Mouse (Mus musculus) intestine, embryonic 16.5 days (tissue): ENCODE data around the gene Acot11. TPM values are rescaled to one million over a fixed set of nuclear protein-coding genes. Genes with fewer than 3 reads are reported as not detected.

Source experiments
- ATAC-seq: fragments of 200-750 bp; cut with Nextera tagmentation; 2 replicates; pipeline ENCODE4 v1.8.0; 2017; ENCODE audit warnings: moderate TSS enrichment, moderate library complexity
- H3K27ac ChIP-seq: fragments of 300-500 bp; sonication (generic); 2 replicates; pipeline ENCODE4 v1.5.1; 2014; ENCODE audit warnings: mild to moderate bottlenecking, low read length
- H3K27me3 ChIP-seq: fragments of 300-500 bp; sonication (generic); replicated peaks from 2 replicates; pipeline ENCODE4 v1.6.1; 2014; ENCODE audit warnings: low read length, control low read depth, mixed read lengths; ENCODE audit not compliant: control insufficient read depth, insufficient read depth
- H3K36me3 ChIP-seq: fragments of 300-500 bp; sonication (generic); 2 replicates; pipeline ENCODE4 v1.6.1; 2014; ENCODE audit warnings: low read length, control low read depth; ENCODE audit not compliant: control insufficient read depth, insufficient read depth
- H3K4me1 ChIP-seq: fragments of 300-500 bp; sonication (generic); 2 replicates; pipeline ENCODE4 v1.6.1; 2014; ENCODE audit warnings: low read length, control low read depth, mixed read lengths; ENCODE audit not compliant: control insufficient read depth, insufficient read depth
- H3K4me2 ChIP-seq: fragments of 300-500 bp; sonication (generic); 2 replicates; pipeline ENCODE4 v1.6.1; 2014; ENCODE audit warnings: low read depth, low read length, control low read depth
- H3K4me3 ChIP-seq: fragments of 300-500 bp; sonication (generic); 2 replicates; pipeline ENCODE4 v1.5.1; 2014; ENCODE audit warnings: mild to moderate bottlenecking, low read length
- H3K9ac ChIP-seq: fragments of 300-500 bp; sonication (generic); 2 replicates; pipeline ENCODE4 v1.6.1; 2014; ENCODE audit warnings: low read depth, low read length
- H3K9me3 ChIP-seq: fragments of 300-500 bp; sonication (generic); 2 replicates; pipeline ENCODE4 v1.6.1; 2016; ENCODE audit warnings: low read length, control low read depth; ENCODE audit not compliant: control insufficient read depth
- WGBS: fragments of 180-500 bp; shearing (Covaris S2); extraction: QIAGEN DNeasy Blood & Tissue Kit; methylation state at CpG from one replicate; pipeline ENCODE4 v1.1.7; 2014; 5-methylcytosine and 5-hydroxymethylcytosine counted together
- polyA plus RNA-seq: library from polyadenylated mRNA; unstranded; fragments of >200 nt; fragmentation: Nextera tagmentation; extraction: Ambion mirVana; gene quantifications from 2 replicates; pipeline ENCODE4 v1.2.1, GENCODE M21; 2015

Gene Acot11
- polyA plus RNA-seq, 1 experiment from 2014 or later, result 18.3 TPM

DNA sequence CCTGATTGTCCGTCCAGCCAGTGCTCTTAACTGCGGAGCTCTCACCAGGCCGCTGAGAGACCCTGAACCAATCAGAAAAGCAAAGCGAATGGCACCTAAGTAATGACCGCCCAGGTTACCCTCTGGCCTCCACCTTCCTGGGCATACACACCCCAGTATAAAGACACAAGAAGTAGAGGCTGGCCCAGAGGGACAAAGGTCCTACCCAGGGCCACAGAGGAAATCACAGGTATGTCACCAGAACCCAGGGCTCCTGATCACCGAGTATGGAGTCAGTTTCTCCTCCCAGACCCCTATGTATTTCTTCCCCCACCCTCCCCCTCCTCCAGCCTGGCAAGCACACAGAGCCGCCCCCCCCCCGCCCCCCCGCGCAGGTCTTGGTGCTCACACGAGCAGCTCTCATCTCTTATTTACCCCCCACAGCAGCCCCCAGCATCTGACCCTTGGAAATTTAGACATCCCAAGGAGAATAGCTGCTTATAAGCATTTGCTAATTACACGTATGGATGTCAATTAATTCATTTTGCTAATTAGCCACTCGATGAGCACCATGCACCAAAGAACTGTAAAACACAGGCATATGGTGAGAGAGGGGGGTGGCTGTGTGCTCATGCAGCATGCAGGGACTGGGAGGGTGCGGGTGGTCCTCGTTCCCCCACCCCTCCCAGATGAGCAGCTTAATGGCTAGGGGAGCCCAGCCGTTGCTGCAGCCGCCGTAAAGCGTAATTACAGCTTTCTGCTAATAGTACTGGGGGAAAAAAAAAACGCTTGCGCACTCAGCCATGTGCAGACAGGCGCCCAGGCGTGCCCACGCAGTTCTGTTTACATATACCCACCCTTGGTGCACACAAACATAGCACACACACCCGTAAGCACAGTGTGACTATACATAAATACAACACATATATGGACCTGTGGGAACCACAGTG is 10.9 kb upstream of the Acot11 start:
- H3K36me3 ChIP-seq, result no peaks in the 10 kb centered on the region
- no peak overlapping the region for H3K4me2 ChIP-seq
- no peak overlapping the region for H3K27ac ChIP-seq
- ATAC-seq, result no peak
- H3K9ac ChIP-seq, result 0 out of 2 replicates have a peak overlapping the region, but pooled peaks have one; percentile 24
- no peaks in the 10 kb centered on the region for H3K9me3 ChIP-seq
- H3K4me3 ChIP-seq, result no peak overlapping the region
- WGBS, result 55% methylated on average over 24 of the region's 25 CpGs
- peaks cover 4% of the 10 kb centered on the region; the same call in 1 of the 2 replicates for H3K4me1 ChIP-seq
- H3K27me3 ChIP-seq, result no peaks in the 10 kb centered on the region

DNA sequence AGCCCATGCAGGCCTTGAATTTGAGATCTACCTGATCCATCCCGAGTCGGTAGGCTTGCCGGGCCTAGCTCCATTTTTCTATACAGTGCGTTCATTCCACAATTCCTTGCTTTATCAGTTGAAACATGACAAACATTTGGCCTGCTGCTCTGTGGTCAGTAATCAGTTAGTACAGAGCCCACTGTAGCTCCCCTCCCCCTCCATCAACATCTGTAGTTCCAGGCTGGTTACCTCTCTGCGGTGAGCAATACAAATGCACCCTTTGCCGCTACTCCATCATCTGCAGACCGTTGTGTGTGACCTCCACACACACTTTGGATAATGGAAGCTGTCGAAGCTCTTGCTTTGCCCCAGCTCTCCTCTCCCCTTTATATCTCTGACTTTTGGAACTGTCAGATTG is 6.4 kb upstream of the Acot11 start:
- ATAC-seq, result no peak
- no peaks in the 10 kb centered on the region for H3K27me3 ChIP-seq
- H3K9me3 ChIP-seq, result no peaks in the 10 kb centered on the region
- H3K9ac ChIP-seq, result no peak overlapping the region
- no peak overlapping the region for H3K4me2 ChIP-seq
- H3K36me3 ChIP-seq, result no peaks in the 10 kb centered on the region
- peaks cover 4% of the 10 kb centered on the region; the same call in 1 of the 2 replicates for H3K4me1 ChIP-seq
- H3K27ac ChIP-seq, result no peak overlapping the region
- 92% methylated on average over 8 of the region's 8 CpGs for WGBS
- no peak overlapping the region for H3K4me3 ChIP-seq

DNA sequence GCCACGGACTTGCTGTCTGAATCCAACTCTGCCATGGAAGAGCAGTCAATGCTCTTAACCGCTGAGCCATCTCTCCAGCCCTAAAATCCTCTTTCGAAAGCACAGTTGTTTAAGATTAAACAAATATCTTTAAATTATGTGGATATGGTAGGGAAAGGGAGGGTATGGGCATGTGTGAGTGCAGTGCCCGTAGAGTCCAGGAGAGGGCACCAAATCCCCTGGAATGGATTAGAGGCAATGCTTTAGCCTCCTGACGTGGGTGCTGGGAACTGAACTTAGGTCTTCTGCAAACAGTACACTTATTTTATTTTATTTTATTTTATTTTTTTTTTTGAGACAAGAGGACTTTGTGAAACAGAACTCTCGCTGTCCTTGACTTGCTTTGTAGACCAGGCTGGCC is 5.2 kb upstream of the Acot11 start:
- no peak for ATAC-seq
- no peaks in the 10 kb centered on the region for H3K9me3 ChIP-seq
- no peak overlapping the region for H3K4me2 ChIP-seq
- 88% methylated on average over 6 of the region's 6 CpGs for WGBS
- no peak overlapping the region for H3K4me3 ChIP-seq
- H3K36me3 ChIP-seq, result no peaks in the 10 kb centered on the region
- no peak overlapping the region for H3K27ac ChIP-seq
- no peak overlapping the region for H3K9ac ChIP-seq
- H3K27me3 ChIP-seq, result no peaks in the 10 kb centered on the region
- no peaks in the 10 kb centered on the region for H3K4me1 ChIP-seq

DNA sequence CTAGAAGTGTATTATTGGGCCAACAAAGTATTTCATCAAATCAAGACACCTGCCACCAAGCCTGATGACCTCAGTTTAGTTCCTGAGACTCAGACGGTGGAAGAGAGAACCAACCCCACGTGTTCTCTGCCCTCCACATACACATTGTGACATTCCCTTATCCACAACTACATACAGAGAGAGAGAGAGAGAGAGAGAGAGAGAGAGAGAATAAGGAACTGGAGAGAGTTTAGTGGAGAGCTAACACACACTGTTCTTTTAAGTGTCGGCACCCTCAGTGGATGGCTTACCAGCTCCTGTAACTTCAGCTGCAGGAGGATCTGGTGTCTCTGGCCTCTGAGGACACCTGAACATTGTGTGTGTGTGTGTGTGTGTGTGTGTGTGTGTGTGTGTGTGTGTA is 2.5 kb upstream of the Acot11 start:
- ATAC-seq, result no peak
- Histone ChIP-seq H3K27me3 (no peaks in the 10 kb centered on the region), H3K4me1 (peaks cover 9% of the 10 kb centered on the region; the same call in 1 of the 2 replicates), H3K27ac (no peak overlapping the region), H3K36me3 (no peaks in the 10 kb centered on the region), H3K4me2 (no peak overlapping the region), H3K9ac (no peak overlapping the region), H3K9me3 (no peaks in the 10 kb centered on the region), H3K4me3 (no peak overlapping the region)
- 82% methylated on average over 3 of the region's 3 CpGs for WGBS

DNA sequence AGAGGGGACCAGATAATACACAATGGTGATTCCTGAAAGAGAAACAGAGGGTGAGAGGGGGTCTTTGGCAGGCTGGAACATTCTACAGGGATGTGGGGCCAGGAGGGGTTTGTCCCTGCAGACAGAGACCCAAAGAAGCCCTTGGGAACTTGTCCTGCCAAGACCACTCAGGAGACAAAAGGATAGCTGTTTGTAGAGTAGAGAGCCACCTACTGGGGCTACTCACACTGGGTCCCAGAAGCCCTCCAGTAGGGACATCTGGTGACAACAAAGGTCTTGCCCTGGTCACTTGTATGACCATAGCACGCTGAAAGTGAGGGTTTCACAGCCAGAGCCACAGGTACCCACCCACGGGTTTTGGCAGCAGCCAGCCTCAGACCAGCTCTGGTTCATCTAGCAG is 1.1 kb upstream of the Acot11 start:
- Histone ChIP-seq H3K4me3 (no peak overlapping the region), H3K36me3 (no peaks in the 10 kb centered on the region), H3K9ac (no peak overlapping the region), H3K4me1 (peaks cover 9% of the 10 kb centered on the region; the same call in 1 of the 2 replicates), H3K27me3 (no peaks in the 10 kb centered on the region), H3K9me3 (no peaks in the 10 kb centered on the region), H3K27ac (no peak overlapping the region), H3K4me2 (no peak overlapping the region)
- no peak for ATAC-seq
- WGBS, result 58% methylated on average over 2 of the region's 2 CpGs

DNA sequence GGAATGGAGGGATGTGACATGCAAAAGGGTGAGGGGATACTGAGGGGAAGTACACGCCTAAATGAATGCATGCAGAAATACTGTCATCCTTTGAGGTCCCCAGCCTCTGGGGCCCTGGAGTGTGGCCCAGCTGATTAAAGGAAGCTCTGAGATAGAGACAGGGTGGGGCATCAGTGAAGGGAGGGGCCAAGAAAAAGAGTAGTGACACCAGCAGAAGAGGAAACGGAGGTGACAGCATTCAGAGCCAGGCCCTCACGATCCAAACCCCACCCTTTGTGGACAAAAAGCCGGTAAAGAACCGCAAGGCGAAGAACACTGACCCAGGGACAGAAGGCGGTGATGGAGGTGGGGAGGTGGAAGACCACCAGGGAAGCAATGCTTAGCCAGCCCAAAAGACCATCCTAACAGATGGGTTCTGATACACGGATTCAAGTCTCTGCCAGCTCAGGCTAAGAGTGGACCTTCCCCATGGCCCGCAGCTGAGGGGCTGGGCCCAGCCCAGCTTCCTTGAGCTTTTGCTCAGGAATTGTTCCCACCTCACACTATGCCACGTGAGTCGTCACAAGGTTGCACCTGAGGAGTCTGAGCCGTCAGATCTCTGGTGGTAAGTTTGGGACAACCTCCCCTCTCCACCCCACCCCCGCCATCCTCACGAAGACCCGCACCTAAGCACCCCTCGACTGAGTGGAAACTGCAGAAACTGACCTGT is 443 bp downstream of the Acot11 start:
- peak overlapping the region; percentile 38 for H3K4me3 ChIP-seq
- peak overlapping the region; percentile 49 for H3K4me2 ChIP-seq
- peak overlapping the region; percentile 60 for H3K9ac ChIP-seq
- peak overlapping the region; percentile 71 for H3K27ac ChIP-seq
- H3K9me3 ChIP-seq, result no peaks in the 10 kb centered on the region
- peaks cover 13% of the 10 kb centered on the region; the same call in 1 of the 2 replicates for H3K4me1 ChIP-seq
- peak; percentile 72 for ATAC-seq
- WGBS, result 32% methylated on average over 16 of the region's 16 CpGs
- H3K27me3 ChIP-seq, result no peaks in the 10 kb centered on the region
- H3K36me3 ChIP-seq, result no peaks in the 10 kb centered on the region

DNA sequence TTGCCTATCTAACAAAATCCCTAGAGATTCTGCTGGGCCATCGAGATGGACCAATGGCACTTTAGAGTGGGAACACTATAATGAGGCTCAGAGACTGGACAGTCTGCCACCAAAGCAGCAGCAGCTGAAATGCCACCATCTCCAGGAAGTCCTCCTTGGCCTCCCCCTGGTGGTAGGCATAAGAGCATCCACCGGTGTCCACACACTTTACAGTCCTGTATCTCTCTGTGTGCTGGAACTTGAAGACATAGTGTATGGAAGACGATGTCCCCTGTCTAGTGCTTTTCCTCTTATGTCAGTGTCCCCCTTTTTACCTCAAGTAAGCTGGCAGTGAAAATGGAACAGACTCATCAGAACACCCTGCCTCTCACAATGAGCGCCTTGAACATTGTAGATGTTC is 1.0 kb downstream of the Acot11 start:
- peaks cover 18% of the 10 kb centered on the region for H3K4me1 ChIP-seq
- H3K4me3 ChIP-seq, result peak overlapping the region; percentile 38; the same call in 1 of the 2 replicates
- WGBS, result 88% methylated on average over 4 of the region's 4 CpGs
- H3K36me3 ChIP-seq, result no peaks in the 10 kb centered on the region
- H3K9ac ChIP-seq, result no peak overlapping the region
- H3K4me2 ChIP-seq, result peak overlapping the region; percentile 49
- H3K27me3 ChIP-seq, result no peaks in the 10 kb centered on the region
- no peak overlapping the region for H3K27ac ChIP-seq
- no peak for ATAC-seq
- H3K9me3 ChIP-seq, result no peaks in the 10 kb centered on the region

DNA sequence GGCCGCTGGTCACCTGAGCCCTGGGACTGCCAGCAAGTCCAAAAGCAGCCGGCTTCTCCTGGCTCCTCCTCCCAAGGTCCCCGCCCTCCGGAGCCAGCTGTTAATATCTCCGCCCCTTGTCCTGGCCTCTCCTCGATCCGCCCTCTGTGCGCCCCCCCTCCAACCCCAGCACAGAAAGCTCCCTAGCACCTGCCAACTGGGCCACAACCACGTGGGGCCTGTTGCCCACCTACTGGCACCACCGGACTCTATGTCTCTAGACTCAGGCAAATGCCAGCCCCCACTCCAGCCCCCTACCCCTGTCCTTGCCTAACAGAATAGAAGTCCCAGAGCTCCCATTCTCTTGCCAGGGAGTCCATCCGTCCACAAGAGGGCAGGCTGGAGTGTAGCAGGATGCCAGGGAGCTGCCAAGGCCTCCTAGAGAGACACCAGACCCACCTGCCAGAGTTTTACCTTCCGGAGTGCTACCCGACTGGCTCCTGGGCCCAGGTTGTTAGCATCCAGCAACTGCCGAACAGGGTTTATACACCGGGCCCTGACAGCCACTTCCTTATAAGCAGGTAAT is 4.9 kb downstream of the Acot11 start:
- 8% methylated on average over 15 of the region's 15 CpGs for WGBS
- H3K9ac ChIP-seq, result peak overlapping the region; percentile 65
- peak overlapping the region; percentile 53 for H3K4me2 ChIP-seq
- H3K4me3 ChIP-seq, result peak overlapping the region; percentile 46
- H3K27me3 ChIP-seq, result no peaks in the 10 kb centered on the region
- H3K27ac ChIP-seq, result peak overlapping the region; percentile 71
- ATAC-seq, result peak; percentile 78
- H3K9me3 ChIP-seq, result no peaks in the 10 kb centered on the region
- peaks cover 25% of the 10 kb centered on the region for H3K4me1 ChIP-seq
- no peaks in the 10 kb centered on the region for H3K36me3 ChIP-seq

DNA sequence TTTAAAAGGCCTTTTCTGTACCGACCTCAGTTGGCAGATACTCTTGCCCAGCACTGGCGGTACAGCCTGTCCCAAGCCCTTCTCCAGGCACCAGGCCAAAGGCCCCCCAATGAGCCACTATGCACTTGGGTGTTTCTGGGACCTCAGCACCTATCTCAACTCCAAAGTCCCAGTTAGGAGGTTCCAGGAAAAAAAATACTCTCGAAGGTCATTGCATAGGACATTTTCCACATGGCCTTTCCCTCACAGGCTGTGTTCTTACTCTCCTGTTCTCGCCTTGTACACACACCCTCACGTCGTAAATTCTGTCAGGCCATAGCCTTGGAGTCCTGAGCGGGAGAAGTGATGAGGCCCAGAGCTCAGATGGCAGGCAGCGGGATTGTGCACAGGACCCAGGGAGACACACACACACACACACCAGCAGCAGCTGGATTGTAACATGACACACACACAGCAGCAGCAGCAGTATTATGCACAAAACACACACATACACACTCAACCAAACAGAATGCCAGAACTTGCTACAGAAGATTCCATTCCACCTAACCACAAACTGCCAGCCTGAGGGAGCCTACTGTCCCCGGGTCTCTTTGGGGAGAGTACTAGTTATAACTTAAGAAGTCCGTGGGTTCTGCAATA is 5.8 kb downstream of the Acot11 start:
- ATAC-seq, result peak; percentile 56
- H3K36me3 ChIP-seq, result no peaks in the 10 kb centered on the region
- peaks cover 24% of the 10 kb centered on the region for H3K4me1 ChIP-seq
- H3K4me3 ChIP-seq, result peak overlapping the region; percentile 46
- H3K27me3 ChIP-seq, result no peaks in the 10 kb centered on the region
- peak overlapping the region; percentile 71 for H3K27ac ChIP-seq
- H3K9ac ChIP-seq, result peak overlapping the region; percentile 65
- peak overlapping the region; percentile 53 for H3K4me2 ChIP-seq
- WGBS, result 31% methylated on average over 10 of the region's 10 CpGs
- no peaks in the 10 kb centered on the region for H3K9me3 ChIP-seq
